Mouse (Mus musculus): ENCODE measurements around the gene Fam149a. TPM values are rescaled to one million over a fixed set of nuclear protein-coding genes. Genes with fewer than 3 reads are reported as not detected.

The Fam149a gene
- polyA plus RNA-seq, 1 experiment from 2014 or later, result 57.8 TPM

GRCm38 (mm10) chr8:45383250-45383649 lies 1.2 kb upstream of the Fam149a start:
- DNase-seq (ENCODE audit: low spot score) (no peak), ATAC-seq (replicated peaks; ENCODE audit: low FRiP score, low read depth) (no peak)
- Histone ChIP-seq H3K4me2 (ENCODE audit: low read length) (no peak overlapping the region), H3K4me1 (replicated peaks; ENCODE audit: insufficient read depth, low read length) (0 out of 2 replicates have a peak, but pooled peaks cover 8% of the 10 kb centered on the region), H3K27me3 (ENCODE audit: insufficient read depth, low read length) (no peaks in the 10 kb centered on the region), H3K36me3 (ENCODE audit: insufficient read depth, low read length) (no peaks in the 10 kb centered on the region), H3K9me3 (replicated peaks; ENCODE audit: low read length) (no peaks in the 10 kb centered on the region), H3K9ac (ENCODE audit: low read depth, low read length) (no peak overlapping the region), H3K4me3 (replicated peaks; ENCODE audit: low read depth, low read length) (no peak overlapping the region), H3K27ac (no peak overlapping the region)
- no peak for TF ChIP-seq CTCF (IDR thresholded peaks at IDR 0.05; ENCODE audit: low read depth)
- WGBS, result 53% methylated on average over 1 of the region's 1 CpGs

- no peaks in the 10 kb centered on the region for H3K9me3 ChIP-seq (replicated peaks; ENCODE audit: low read length)
- no peak overlapping the region for H3K27ac ChIP-seq
- H3K36me3 ChIP-seq (ENCODE audit: insufficient read depth, low read length), result no peaks in the 10 kb centered on the region
- DNase-seq (ENCODE audit: low spot score) (peak; percentile 30), ATAC-seq (replicated peaks; ENCODE audit: low FRiP score, low read depth) (no peak)
- 4% methylated on average over 38 of the region's 38 CpGs for WGBS
- 0 out of 2 replicates have a peak, but pooled peaks cover 8% of the 10 kb centered on the region for H3K4me1 ChIP-seq (replicated peaks; ENCODE audit: insufficient read depth, low read length)
- H3K4me3 ChIP-seq (replicated peaks; ENCODE audit: low read depth, low read length), result peak overlapping the region; percentile 33
- 0 out of 2 replicates have a peak overlapping the region, but pooled peaks have one; percentile 31 for H3K9ac ChIP-seq (ENCODE audit: low read depth, low read length)
- no peak for TF ChIP-seq CTCF (IDR thresholded peaks at IDR 0.05; ENCODE audit: low read depth)
- H3K27me3 ChIP-seq (ENCODE audit: insufficient read depth, low read length), result no peaks in the 10 kb centered on the region
- H3K4me2 ChIP-seq (ENCODE audit: low read length), result peak overlapping the region; percentile 74
Observed at GRCm38 (mm10) chr8:45381075-45381962, 772 bp downstream of the Fam149a start.

- 0 out of 2 replicates have a peak, but pooled peaks cover 8% of the 10 kb centered on the region for H3K4me1 ChIP-seq (replicated peaks; ENCODE audit: insufficient read depth, low read length)
- H3K4me2 ChIP-seq (ENCODE audit: low read length), result peak overlapping the region; percentile 74; the same call in 1 of the 2 replicates
- no peaks in the 10 kb centered on the region for H3K9me3 ChIP-seq (replicated peaks; ENCODE audit: low read length)
- ATAC-seq (replicated peaks; ENCODE audit: low FRiP score, low read depth) (no peak), DNase-seq (ENCODE audit: low spot score) (no peak)
- 26% methylated on average over 4 of the region's 4 CpGs for WGBS
- no peak overlapping the region for H3K27ac ChIP-seq
- TF ChIP-seq CTCF (IDR thresholded peaks at IDR 0.05; ENCODE audit: low read depth), result no peak
- no peaks in the 10 kb centered on the region for H3K36me3 ChIP-seq (ENCODE audit: insufficient read depth, low read length)
- H3K9ac ChIP-seq (ENCODE audit: low read depth, low read length), result 0 out of 2 replicates have a peak overlapping the region, but pooled peaks have one; percentile 31
- H3K27me3 ChIP-seq (ENCODE audit: insufficient read depth, low read length), result no peaks in the 10 kb centered on the region
- H3K4me3 ChIP-seq (replicated peaks; ENCODE audit: low read depth, low read length), result no peak overlapping the region
Observed at GRCm38 (mm10) chr8:45380598-45380997, 1.5 kb downstream of the Fam149a start.

- no peak overlapping the region for H3K4me2 ChIP-seq (ENCODE audit: low read length)
- H3K4me3 ChIP-seq (replicated peaks; ENCODE audit: low read depth, low read length), result no peak overlapping the region
- H3K9me3 ChIP-seq (replicated peaks; ENCODE audit: low read length), result no peaks in the 10 kb centered on the region
- H3K27ac ChIP-seq, result no peak overlapping the region
- no peak for TF ChIP-seq CTCF (IDR thresholded peaks at IDR 0.05; ENCODE audit: low read depth)
- 77% methylated on average over 3 of the region's 3 CpGs for WGBS
- ATAC-seq (replicated peaks; ENCODE audit: low FRiP score, low read depth), result no peak
- H3K9ac ChIP-seq (ENCODE audit: low read depth, low read length), result no peak overlapping the region
- no peaks in the 10 kb centered on the region for H3K27me3 ChIP-seq (ENCODE audit: insufficient read depth, low read length)
- H3K36me3 ChIP-seq (ENCODE audit: insufficient read depth, low read length), result no peaks in the 10 kb centered on the region
- no peak for DNase-seq (ENCODE audit: low spot score)
- H3K4me1 ChIP-seq (replicated peaks; ENCODE audit: insufficient read depth, low read length), result no peaks in the 10 kb centered on the region
Observed at GRCm38 (mm10) chr8:45374071-45374470, 8.0 kb downstream of the Fam149a start.

- DNase-seq (ENCODE audit: low spot score), result no peak
- 90% methylated on average over 1 of the region's 1 CpGs for WGBS
- H3K36me3 ChIP-seq (ENCODE audit: insufficient read depth, low read length), result no peaks in the 10 kb centered on the region
- H3K27ac ChIP-seq, result no peak overlapping the region
- ATAC-seq (replicated peaks; ENCODE audit: low FRiP score, low read depth), result no peak
- H3K9me3 ChIP-seq (replicated peaks; ENCODE audit: low read length), result no peaks in the 10 kb centered on the region
- no peaks in the 10 kb centered on the region for H3K27me3 ChIP-seq (ENCODE audit: insufficient read depth, low read length)
- no peak for TF ChIP-seq CTCF (IDR thresholded peaks at IDR 0.05; ENCODE audit: low read depth)
- no peaks in the 10 kb centered on the region for H3K4me1 ChIP-seq (replicated peaks; ENCODE audit: insufficient read depth, low read length)
- no peak overlapping the region for H3K9ac ChIP-seq (ENCODE audit: low read depth, low read length)
- H3K4me3 ChIP-seq (replicated peaks; ENCODE audit: low read depth, low read length), result no peak overlapping the region
- no peak overlapping the region for H3K4me2 ChIP-seq (ENCODE audit: low read length)
Observed at GRCm38 (mm10) chr8:45367154-45367553, 14.9 kb downstream of the Fam149a start.

- no peak for TF ChIP-seq CTCF (IDR thresholded peaks at IDR 0.05; ENCODE audit: low read depth)
- H3K4me3 ChIP-seq (replicated peaks; ENCODE audit: low read depth, low read length), result no peak overlapping the region
- DNase-seq (ENCODE audit: low spot score) (no peak), ATAC-seq (replicated peaks; ENCODE audit: low FRiP score, low read depth) (no peak)
- H3K9ac ChIP-seq (ENCODE audit: low read depth, low read length), result no peak overlapping the region
- no peaks in the 10 kb centered on the region for H3K4me1 ChIP-seq (replicated peaks; ENCODE audit: insufficient read depth, low read length)
- H3K4me2 ChIP-seq (ENCODE audit: low read length), result no peak overlapping the region
- 61% methylated on average over 1 of the region's 1 CpGs for WGBS
- H3K27me3 ChIP-seq (ENCODE audit: insufficient read depth, low read length), result no peaks in the 10 kb centered on the region
- no peak overlapping the region for H3K27ac ChIP-seq
- no peaks in the 10 kb centered on the region for H3K36me3 ChIP-seq (ENCODE audit: insufficient read depth, low read length)
- H3K9me3 ChIP-seq (replicated peaks; ENCODE audit: low read length), result no peaks in the 10 kb centered on the region
Observed at GRCm38 (mm10) chr8:45363220-45363619, 18.9 kb downstream of the Fam149a start.
